8 mouse cellular contexts compared by ENCODE assay signal in genomic region chr4:8938948-8939411, GRCm38 (mm10).
DNase-seq lines count a peak whose midpoint lies in the region; ATAC-seq and TF ChIP-seq lines count a peak whose summit lies in the region.

No protein-coding gene starts in this region.

- ATAC-seq in granulocyte monocyte progenitor cell, adult 5-6 weeks (replicated peaks; ENCODE audit: poor library complexity, severe bottlenecking) = peak; percentile 67

- H3K4me2 ChIP-seq in myocyte (ENCODE audit: low read depth) = peak overlapping the region; percentile 34

- H3K27me3 ChIP-seq in liver, adult 2 months (ENCODE audit: control insufficient read depth, insufficient read depth, low read length) = no peaks in the 10 kb centered on the region
- no peaks in the 10 kb centered on the region for H3K27me3 ChIP-seq in myocyte (ENCODE audit: control insufficient read depth, insufficient read depth, insufficient read length)

- DNase-seq in liver, adult 2 months (ENCODE audit: extremely low read depth, low read depth, low spot score) = peak; percentile 19
- DNase-seq in liver = no peak
- peak; percentile 54 for DNase-seq in kidney, adult 9 months
- DNase-seq in right cerebral cortex, postnatal 36 days (ENCODE audit: low spot score in 2 of 2) = no peak
- DNase-seq in layer of hippocampus, adult 11-12 months (ENCODE audit: low spot score) = no peak
- DNase-seq in layer of hippocampus, postnatal 10 days (ENCODE audit: low spot score in 2 of 2) = no peak

- H3K4me3 ChIP-seq in liver, adult 2 months (ENCODE audit: insufficient read depth, low read depth, low read length) = no peak overlapping the region
- H3K4me3 ChIP-seq in myocyte = no peak overlapping the region

- no peaks in the 10 kb centered on the region for H3K36me3 ChIP-seq in liver, adult 2 months (ENCODE audit: control insufficient read depth, insufficient read depth, low read length)
- H3K36me3 ChIP-seq in myocyte (ENCODE audit: control insufficient read depth, insufficient read depth) = no peaks in the 10 kb centered on the region

- no peak overlapping the region for H3K9ac ChIP-seq in liver, adult 2 months (ENCODE audit: low read depth, low read length)

- no peak for TF ChIP-seq CTCF in liver, adult 2 months (IDR thresholded peaks at IDR 0.05; ENCODE audit: low read depth, low read length)

- no peaks in the 10 kb centered on the region for H3K4me1 ChIP-seq in liver, adult 2 months (ENCODE audit: control insufficient read depth, insufficient read depth, low read length)

- 64% methylated on average over 6 of the region's 6 CpGs for WGBS in liver, adult 2 months

- no peak for TF ChIP-seq POLR2A in liver, adult 2 months (IDR thresholded peaks at IDR 0.05; ENCODE audit: extremely low read depth, insufficient read depth, low read length)
- TF ChIP-seq POLR2A in myocyte (IDR thresholded peaks at IDR 0.05; ENCODE audit: insufficient read length, low read depth) = no peak

- H3ac ChIP-seq in myocyte (ENCODE audit: control insufficient read depth, insufficient read length) = no peak overlapping the region

- no peak overlapping the region for H3K27ac ChIP-seq in liver, adult 2 months (replicated peaks; ENCODE audit: insufficient read depth, low read depth, low read length)

- H3K79me2 ChIP-seq in liver, adult 2 months (ENCODE audit: control insufficient read depth, insufficient read depth, low read length) = no peaks in the 10 kb centered on the region
- H3K79me2 ChIP-seq in myocyte (ENCODE audit: control insufficient read depth, insufficient read depth) = no peaks in the 10 kb centered on the region

TF ChIP-seq in myocyte, 11 proteins besides CTCF, POLR2A, EP300 and RAD21:
- no peak for TF ChIP-seq USF1 (IDR thresholded peaks at IDR 0.05; ENCODE audit: low read depth)
- peak; percentile 93 to 99 (median 98) for TF ChIP-seq MYOG (IDR thresholded peaks at IDR 0.05; ENCODE audit: control insufficient read depth in 1 of 3, insufficient read depth in 1 of 3, insufficient read length in 2 of 3, low read depth in 2 of 3)
- TF ChIP-seq SRF (IDR thresholded peaks at IDR 0.05; ENCODE audit: control insufficient read depth, insufficient read length, low read depth) = peak; percentile 92
- peak; percentile 94 for TF ChIP-seq TCF3 (IDR thresholded peaks at IDR 0.05; ENCODE audit: insufficient read length, low read depth)
- TF ChIP-seq MAX (IDR thresholded peaks at IDR 0.05; ENCODE audit: low read depth) = no peak
- TF ChIP-seq REST (IDR thresholded peaks at IDR 0.05; ENCODE audit: insufficient read depth, insufficient read length) = no peak
- TF ChIP-seq TCF12 (IDR thresholded peaks at IDR 0.05; ENCODE audit: insufficient read depth, poor library complexity, severe bottlenecking) = peak; percentile 90
- TF ChIP-seq MYOD1 (IDR thresholded peaks at IDR 0.05; ENCODE audit: control insufficient read depth in 1 of 3, insufficient read length in 2 of 3, low read depth in 2 of 3) = peak; percentile 80 to 95 (median 91)
- TF ChIP-seq CEBPB (IDR thresholded peaks at IDR 0.05; ENCODE audit: insufficient read depth, poor library complexity, severe bottlenecking) = no peak
- TF ChIP-seq POLR2AphosphoS2 (IDR thresholded peaks at IDR 0.05; ENCODE audit: insufficient read length, low read depth) = no peak
- TF ChIP-seq E2F4 (IDR thresholded peaks at IDR 0.05; ENCODE audit: insufficient read depth) = no peak
TF ChIP-seq in myocyte: peak in this region for 5.

Comparison
In these comparisons a context has a peak if more than half of its experiments do, and no peak if none do; other contexts are left out.
1. DNase-seq: peak in liver, adult 2 months (single experiment) and kidney, adult 9 months (single experiment); none in liver (single experiment), right cerebral cortex, postnatal 36 days (0 of 2), layer of hippocampus, adult 11-12 months (single experiment) and layer of hippocampus, postnatal 10 days (0 of 2).